Mouse (Mus musculus): Measurements from ENCODE around the gene Angptl2. TPM values are rescaled to one million over a fixed set of nuclear protein-coding genes. Genes with fewer than 3 reads are reported as not detected.

Angptl2 gene
- total RNA-seq, 1 experiment = 5.1 TPM

GRCm38 (mm10) chr2:33173126-33173525 lies 42.7 kb upstream of the Angptl2 start:
- DNase-seq (ENCODE audit: low read depth, low spot score) = no peak
- Histone ChIP-seq H3K27ac (ENCODE audit: insufficient read depth, low read depth, low read length, poor library complexity, severe bottlenecking) (no peak overlapping the region), H3K9me3 (ENCODE audit: control insufficient read depth, insufficient read depth, low read depth, low read length) (no peaks in the 10 kb centered on the region), H3K4me3 (ENCODE audit: insufficient read depth in 1 of 2, low read depth in 1 of 2, low read length in 2 of 2, poor library complexity in 1 of 2, severe bottlenecking in 1 of 2) (no peak overlapping the region), H3K36me3 (ENCODE audit: control insufficient read depth, insufficient read depth, low read length, poor library complexity, severe bottlenecking) (no peaks in the 10 kb centered on the region), H3K4me1 (ENCODE audit: control insufficient read depth in 2 of 2, insufficient read depth in 2 of 2, low read length in 2 of 2, poor library complexity in 1 of 2) (no peaks in the 10 kb centered on the region), H3K9ac (ENCODE audit: insufficient read depth, low read depth, low read length, poor library complexity, severe bottlenecking) (no peak overlapping the region)
- TF ChIP-seq ZNF384 (IDR thresholded peaks at IDR 0.05; ENCODE audit: low read depth, low read length) (no peak), ZC3H11A (IDR thresholded peaks at IDR 0.05; ENCODE audit: borderline replicate concordance, low read depth, low read length) (no peak), HCFC1 (IDR thresholded peaks at IDR 0.05; ENCODE audit: borderline replicate concordance, insufficient read depth, low read length) (no peak), MAFK (IDR thresholded peaks at IDR 0.05; ENCODE audit: insufficient read depth, low read depth, low read length) (no peak), CHD2 (IDR thresholded peaks at IDR 0.05; ENCODE audit: low read depth, low read length) (no peak)
- in situ Hi-C loops (cut with MboI; ENCODE audit: low sequenced_read_pairs in 2 of 2, unreplicated experiment in 2 of 2) = no loop called here

DNA sequence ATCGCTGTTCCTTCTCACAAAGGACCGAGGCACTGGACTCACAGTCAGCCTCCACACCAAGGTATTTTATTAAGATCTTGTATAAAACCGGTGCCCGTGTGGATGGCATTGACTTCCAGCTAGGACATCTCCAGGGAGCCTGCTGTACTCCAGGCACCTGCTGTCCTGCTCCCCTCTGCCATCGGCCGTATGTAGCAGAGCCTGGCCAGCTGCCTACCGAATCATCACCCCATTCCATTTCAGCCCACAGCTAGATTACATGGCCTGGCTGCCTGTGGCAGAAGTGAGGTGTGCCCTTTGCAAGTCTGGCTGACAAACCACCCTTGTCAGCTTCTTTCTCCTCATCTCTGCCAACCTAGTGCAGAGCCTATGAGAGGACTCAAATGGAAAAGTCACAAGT lies 42.2 kb upstream of the Angptl2 start:
- Histone ChIP-seq H3K9ac (ENCODE audit: insufficient read depth, low read depth, low read length, poor library complexity, severe bottlenecking) (no peak overlapping the region), H3K27ac (ENCODE audit: insufficient read depth, low read depth, low read length, poor library complexity, severe bottlenecking) (no peak overlapping the region), H3K4me3 (ENCODE audit: insufficient read depth in 1 of 2, low read depth in 1 of 2, low read length in 2 of 2, poor library complexity in 1 of 2, severe bottlenecking in 1 of 2) (no peak overlapping the region), H3K9me3 (ENCODE audit: control insufficient read depth, insufficient read depth, low read depth, low read length) (no peaks in the 10 kb centered on the region), H3K4me1 (ENCODE audit: control insufficient read depth in 2 of 2, insufficient read depth in 2 of 2, low read length in 2 of 2, poor library complexity in 1 of 2) (peaks cover 0 to 2% of the 10 kb centered on the region in 2 experiments; a peak in 1 of 4 replicates), H3K36me3 (ENCODE audit: control insufficient read depth, insufficient read depth, low read length, poor library complexity, severe bottlenecking) (no peaks in the 10 kb centered on the region)
- in situ Hi-C loops (cut with MboI; ENCODE audit: low sequenced_read_pairs in 2 of 2, unreplicated experiment in 2 of 2) = no loop called here
- DNase-seq (ENCODE audit: low read depth, low spot score) = no peak
- TF ChIP-seq ZNF384 (IDR thresholded peaks at IDR 0.05; ENCODE audit: low read depth, low read length) (no peak), HCFC1 (IDR thresholded peaks at IDR 0.05; ENCODE audit: borderline replicate concordance, insufficient read depth, low read length) (no peak)

GRCm38 (mm10) chr2:33176516-33176915 lies 39.4 kb upstream of the Angptl2 start:
- no peak overlapping the region for H3K9ac ChIP-seq (ENCODE audit: insufficient read depth, low read depth, low read length, poor library complexity, severe bottlenecking)
- no peak for DNase-seq (ENCODE audit: low read depth, low spot score)
- no peaks in the 10 kb centered on the region for H3K36me3 ChIP-seq (ENCODE audit: control insufficient read depth, insufficient read depth, low read length, poor library complexity, severe bottlenecking)
- H3K4me3 ChIP-seq (ENCODE audit: insufficient read depth in 1 of 2, low read depth in 1 of 2, low read length in 2 of 2, poor library complexity in 1 of 2, severe bottlenecking in 1 of 2) = no peak overlapping the region
- H3K4me1 ChIP-seq (ENCODE audit: control insufficient read depth in 2 of 2, insufficient read depth in 2 of 2, low read length in 2 of 2, poor library complexity in 1 of 2) = peaks cover 0 to 8% of the 10 kb centered on the region in 2 experiments; a peak in 2 of 4 replicates
- TF ChIP-seq HCFC1 (IDR thresholded peaks at IDR 0.05; ENCODE audit: borderline replicate concordance, insufficient read depth, low read length) = no peak
- no peak for TF ChIP-seq MAFK (IDR thresholded peaks at IDR 0.05; ENCODE audit: insufficient read depth, low read depth, low read length)
- TF ChIP-seq ZC3H11A (IDR thresholded peaks at IDR 0.05; ENCODE audit: borderline replicate concordance, low read depth, low read length) = no peak
- TF ChIP-seq CHD2 (IDR thresholded peaks at IDR 0.05; ENCODE audit: low read depth, low read length) = no peak
- no peak for TF ChIP-seq ZNF384 (IDR thresholded peaks at IDR 0.05; ENCODE audit: low read depth, low read length)
- H3K27ac ChIP-seq (ENCODE audit: insufficient read depth, low read depth, low read length, poor library complexity, severe bottlenecking) = no peak overlapping the region
- in situ Hi-C loops (cut with MboI; ENCODE audit: low sequenced_read_pairs in 2 of 2, unreplicated experiment in 2 of 2) = no loop called here
- H3K9me3 ChIP-seq (ENCODE audit: control insufficient read depth, insufficient read depth, low read depth, low read length) = no peaks in the 10 kb centered on the region

DNA sequence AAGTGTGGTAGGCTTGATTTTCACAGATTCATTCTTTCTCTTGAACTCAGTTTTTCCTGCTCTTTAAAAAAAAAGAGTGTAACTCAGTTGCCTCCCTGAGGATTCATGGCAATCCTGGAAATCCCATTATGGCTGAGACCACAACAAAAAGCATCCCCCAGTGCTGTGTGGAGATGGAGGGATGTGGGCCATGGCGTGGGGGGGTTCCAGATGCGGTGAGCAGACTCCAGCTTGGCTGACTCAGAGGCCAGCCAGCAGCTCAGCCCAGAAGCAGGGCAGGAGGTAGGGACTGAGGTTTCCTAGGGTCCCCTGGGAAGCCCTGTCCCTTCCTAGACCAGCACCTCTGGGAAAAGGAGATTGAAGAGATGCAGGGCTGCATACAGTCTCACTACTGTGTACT lies 38.9 kb upstream of the Angptl2 start:
- Histone ChIP-seq H3K36me3 (ENCODE audit: control insufficient read depth, insufficient read depth, low read length, poor library complexity, severe bottlenecking) (no peaks in the 10 kb centered on the region), H3K9ac (ENCODE audit: insufficient read depth, low read depth, low read length, poor library complexity, severe bottlenecking) (no peak overlapping the region), H3K4me3 (ENCODE audit: insufficient read depth in 1 of 2, low read depth in 1 of 2, low read length in 2 of 2, poor library complexity in 1 of 2, severe bottlenecking in 1 of 2) (no peak overlapping the region), H3K4me1 (ENCODE audit: control insufficient read depth in 2 of 2, insufficient read depth in 2 of 2, low read length in 2 of 2, poor library complexity in 1 of 2) (peaks cover 0 to 8% of the 10 kb centered on the region in 2 experiments; a peak in 2 of 4 replicates), H3K9me3 (ENCODE audit: control insufficient read depth, insufficient read depth, low read depth, low read length) (no peaks in the 10 kb centered on the region), H3K27ac (ENCODE audit: insufficient read depth, low read depth, low read length, poor library complexity, severe bottlenecking) (no peak overlapping the region)
- no peak for DNase-seq (ENCODE audit: low read depth, low spot score)
- TF ChIP-seq ZNF384 (IDR thresholded peaks at IDR 0.05; ENCODE audit: low read depth, low read length) (no peak), CHD2 (IDR thresholded peaks at IDR 0.05; ENCODE audit: low read depth, low read length) (no peak), HCFC1 (IDR thresholded peaks at IDR 0.05; ENCODE audit: borderline replicate concordance, insufficient read depth, low read length) (no peak), MAFK (IDR thresholded peaks at IDR 0.05; ENCODE audit: insufficient read depth, low read depth, low read length) (no peak), ZC3H11A (IDR thresholded peaks at IDR 0.05; ENCODE audit: borderline replicate concordance, low read depth, low read length) (no peak)
- in situ Hi-C loops (cut with MboI; ENCODE audit: low sequenced_read_pairs in 2 of 2, unreplicated experiment in 2 of 2) = no loop called here

Data from ES-E14 (cell line).